Mouse (Mus musculus) left cerebral cortex, adult 18-20 months (tissue): Measurements from ENCODE around the gene Myh8. TPM values are rescaled to one million over a fixed set of nuclear protein-coding genes. Genes with fewer than 3 reads are reported as not detected.

Experiments used
- DNase-seq, 2 experiments: peaks; one replicate each; pipeline ENCODE4 v3.0.0; 2021 to 2022; ENCODE audit warnings: low spot score in 2 of 2, mixed read lengths in 1 of 2
- long read RNA-seq, 2 experiments: library from polyadenylated mRNA; stranded (forward); transcript quantifications; one replicate each; pipeline ENCODE4 v2.0.0; 2021
- total RNA-seq, 2 experiments: library from RNA; stranded (reverse); gene quantifications; 2 replicates each; pipeline ENCODE4 v1.2.3; 2021

Gene Myh8
- under 1 TPM; 0.14 to 0.46 TPM for total RNA-seq
- long read RNA-seq, experiment 1, partial matches to known transcripts = 1 of 1 reads
- long read RNA-seq, experiment 1, other reads (novel, unspliced or antisense) = 0 of 1 reads
- long read RNA-seq, experiment 2, partial matches to known transcripts = 0 of 1 reads
- long read RNA-seq, experiment 2, other reads (novel, unspliced or antisense) = 1 of 1 reads

- DNase-seq = no peak
Observed at GRCm38 (mm10) chr11:67276601-67277174, at the start of gene Myh8. Myh8 (plus strand) TSS chr11:67277124.

- DNase-seq = no peak
Observed at GRCm38 (mm10) chr11:67228731-67229130, 48.2 kb upstream of the Myh8 start.

- DNase-seq = peak in 1 of 2 experiments; percentile 59
Observed at GRCm38 (mm10) chr11:67229166-67229565, 47.8 kb upstream of the Myh8 start.

GRCm38 (mm10) chr11:67229946-67230345 lies 47.0 kb upstream of the Myh8 start:
- no peak for DNase-seq

GRCm38 (mm10) chr11:67235639-67236358 lies 41.1 kb upstream of the Myh8 start:
- peak in 1 of 2 experiments; percentile 77 for DNase-seq

GRCm38 (mm10) chr11:67236799-67237198 lies 40.1 kb upstream of the Myh8 start:
- no peak for DNase-seq

GRCm38 (mm10) chr11:67237481-67238079 lies 39.3 kb upstream of the Myh8 start, which contains the start of gene Myh4:
Myh4 (plus strand) TSS chr11:67238029.
- DNase-seq = no peak

GRCm38 (mm10) chr11:67241051-67241450 lies 35.9 kb upstream of the Myh8 start:
- DNase-seq = no peak

GRCm38 (mm10) chr11:67253691-67254090 lies 23.2 kb upstream of the Myh8 start:
- peak in 1 of 2 experiments; percentile 16 for DNase-seq

- no peak for DNase-seq
Observed at GRCm38 (mm10) chr11:67257048-67257447, 19.9 kb upstream of the Myh8 start.

- DNase-seq = no peak
Observed at GRCm38 (mm10) chr11:67260956-67261355, 16.0 kb upstream of the Myh8 start.

- DNase-seq = peak in 1 of 2 experiments; percentile 29
Observed at GRCm38 (mm10) chr11:67293440-67293839, 16.5 kb downstream of the Myh8 start.

- no peak for DNase-seq
Observed at GRCm38 (mm10) chr11:67313733-67314452, 37.0 kb downstream of the Myh8 start.

GRCm38 (mm10) chr11:67321358-67321757 lies 44.4 kb downstream of the Myh8 start, which contains the start of gene Myh13:
Myh13 (plus strand) TSS chr11:67321658.
- DNase-seq = no peak

- DNase-seq = no peak
Observed at GRCm38 (mm10) chr11:67326536-67326935, 49.6 kb downstream of the Myh8 start.

GRCm38 (mm10) chr11:67344556-67344955 lies 67.6 kb downstream of the Myh8 start:
- DNase-seq = no peak

- no peak for DNase-seq
Observed at GRCm38 (mm10) chr11:67345186-67345855, 68.4 kb downstream of the Myh8 start.

GRCm38 (mm10) chr11:67345856-67346236 lies 68.9 kb downstream of the Myh8 start:
- DNase-seq = no peak

GRCm38 (mm10) chr11:67350153-67350768 lies 73.3 kb downstream of the Myh8 start:
- DNase-seq = peak; percentile 82 to 89

- DNase-seq = no peak
Observed at GRCm38 (mm10) chr11:67353011-67353410, 76.1 kb downstream of the Myh8 start.
